Mouse (Mus musculus): Measurements from ENCODE around the gene Wwox. TPM values are rescaled to one million over a fixed set of nuclear protein-coding genes. Genes with fewer than 3 reads are reported as not detected.

The Wwox gene
- polyA plus RNA-seq, 1 experiment from 2014 or later: 12.9 TPM

DNA sequence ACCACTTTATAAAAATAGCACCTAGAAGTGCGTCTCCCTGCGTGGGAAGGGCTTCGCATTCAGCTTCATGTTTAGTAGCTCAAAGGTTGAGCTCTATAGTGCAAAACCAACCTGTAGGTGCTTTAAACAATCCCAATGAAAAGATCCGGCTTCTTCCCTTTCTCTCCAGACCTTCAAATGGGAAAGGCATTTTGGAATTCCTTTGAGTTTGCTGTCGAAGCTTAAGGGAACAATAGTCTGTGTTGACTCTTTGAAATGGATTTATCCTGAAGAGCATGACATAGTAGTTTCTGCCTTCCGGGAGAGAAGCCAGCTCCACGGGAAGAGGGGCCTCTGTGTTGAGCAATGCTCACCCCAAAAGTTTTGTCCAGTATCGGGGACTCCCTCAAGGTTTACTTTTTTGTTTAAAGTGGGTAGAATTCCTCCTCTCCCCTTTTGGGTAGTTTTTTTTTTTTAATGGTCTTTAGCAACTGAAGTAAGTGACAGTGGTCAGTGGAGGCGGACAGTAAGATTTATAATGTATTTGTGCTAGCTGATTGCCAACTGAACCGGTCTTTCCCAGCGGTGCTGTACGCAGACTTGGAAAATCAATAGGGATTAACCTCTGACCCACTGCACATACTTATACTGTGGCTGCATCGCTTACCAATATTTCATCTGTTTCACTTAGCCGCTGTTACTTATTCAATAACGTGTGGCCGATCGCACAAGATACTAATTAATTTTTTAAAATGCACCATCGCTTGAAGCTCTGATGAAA is 312.1 kb downstream of the Wwox start:
- H3K36me3 ChIP-seq (ENCODE audit: control insufficient read depth, insufficient read depth, low read length): no peaks in the 10 kb centered on the region
- no peak overlapping the region for H3K4me3 ChIP-seq (replicated peaks; ENCODE audit: low read depth, low read length)
- 28% methylated on average over 18 of the region's 18 CpGs for WGBS
- DNase-seq (no peak), ATAC-seq (ENCODE audit: low FRiP score, low TSS enrichment) (no peak)
- H3K4me1 ChIP-seq (ENCODE audit: control insufficient read depth, insufficient read depth, low read length): no peaks in the 10 kb centered on the region
- no peaks in the 10 kb centered on the region for H3K9me3 ChIP-seq (ENCODE audit: control insufficient read depth, low read length)
- H3K27ac ChIP-seq (replicated peaks; ENCODE audit: low read depth, low read length): no peak overlapping the region
- no peak overlapping the region for H3K4me2 ChIP-seq (ENCODE audit: low read length)
- H3K27me3 ChIP-seq (ENCODE audit: control insufficient read depth, insufficient read depth, low read length): no peaks in the 10 kb centered on the region
- no peak overlapping the region for H3K9ac ChIP-seq (replicated peaks; ENCODE audit: low read length)

DNA sequence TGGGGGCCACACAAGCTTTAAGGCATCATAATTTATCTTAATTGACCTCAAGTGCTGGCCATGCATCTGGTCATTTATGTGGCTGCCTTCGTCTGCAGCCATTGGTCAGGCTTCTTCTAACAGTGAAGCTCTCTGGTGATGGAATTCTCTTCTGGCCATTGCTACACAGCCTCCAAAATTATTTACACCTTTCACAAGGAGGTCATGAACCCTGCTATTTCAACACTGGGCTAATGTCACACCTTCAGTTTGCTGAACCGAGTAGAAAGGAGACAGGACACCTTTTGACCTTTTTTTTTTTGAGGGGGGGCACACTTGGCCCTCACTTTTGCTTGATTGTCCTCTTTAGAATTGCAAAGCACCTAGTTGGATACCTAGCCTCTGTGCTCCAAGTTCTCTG is 320.2 kb downstream of the Wwox start:
- Histone ChIP-seq H3K9me3 (ENCODE audit: control insufficient read depth, low read length) (no peaks in the 10 kb centered on the region), H3K4me3 (replicated peaks; ENCODE audit: low read depth, low read length) (no peak overlapping the region), H3K27ac (replicated peaks; ENCODE audit: low read depth, low read length) (no peak overlapping the region), H3K27me3 (ENCODE audit: control insufficient read depth, insufficient read depth, low read length) (no peaks in the 10 kb centered on the region), H3K9ac (replicated peaks; ENCODE audit: low read length) (no peak overlapping the region), H3K4me2 (ENCODE audit: low read length) (no peak overlapping the region), H3K36me3 (ENCODE audit: control insufficient read depth, insufficient read depth, low read length) (no peaks in the 10 kb centered on the region), H3K4me1 (ENCODE audit: control insufficient read depth, insufficient read depth, low read length) (no peaks in the 10 kb centered on the region)
- ATAC-seq (ENCODE audit: low FRiP score, low TSS enrichment) (no peak), DNase-seq (no peak)
- 84% methylated on average over 2 of the region's 2 CpGs for WGBS

DNA sequence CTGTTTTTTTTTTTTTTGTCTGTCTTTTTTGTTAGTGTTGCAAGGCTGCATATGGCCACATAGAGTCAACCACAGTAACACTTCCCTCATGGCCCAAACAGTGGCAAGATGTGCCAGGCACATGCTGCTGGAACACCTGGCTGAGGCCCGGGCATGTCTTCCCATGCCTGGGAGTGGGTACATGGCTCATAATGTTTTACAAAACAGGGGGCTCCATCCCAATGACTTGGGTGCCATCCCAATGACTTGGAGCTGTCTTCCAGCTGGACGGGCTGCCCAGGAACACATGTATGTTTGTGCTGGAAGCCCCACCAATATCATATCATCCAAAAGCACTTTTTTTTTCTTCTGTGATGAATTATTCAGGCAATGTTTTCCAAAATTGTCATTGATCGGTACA is 329.1 kb downstream of the Wwox start:
- Histone ChIP-seq H3K27ac (replicated peaks; ENCODE audit: low read depth, low read length) (no peak overlapping the region), H3K9ac (replicated peaks; ENCODE audit: low read length) (no peak overlapping the region), H3K27me3 (ENCODE audit: control insufficient read depth, insufficient read depth, low read length) (no peaks in the 10 kb centered on the region), H3K36me3 (ENCODE audit: control insufficient read depth, insufficient read depth, low read length) (no peaks in the 10 kb centered on the region), H3K4me2 (ENCODE audit: low read length) (no peak overlapping the region), H3K4me1 (ENCODE audit: control insufficient read depth, insufficient read depth, low read length) (peaks cover 2% of the 10 kb centered on the region; the same call in 1 of the 2 replicates), H3K9me3 (ENCODE audit: control insufficient read depth, low read length) (no peaks in the 10 kb centered on the region), H3K4me3 (replicated peaks; ENCODE audit: low read depth, low read length) (no peak overlapping the region)
- ATAC-seq (ENCODE audit: low FRiP score, low TSS enrichment) (no peak), DNase-seq (no peak)
- WGBS: 88% methylated on average over 3 of the region's 3 CpGs

DNA sequence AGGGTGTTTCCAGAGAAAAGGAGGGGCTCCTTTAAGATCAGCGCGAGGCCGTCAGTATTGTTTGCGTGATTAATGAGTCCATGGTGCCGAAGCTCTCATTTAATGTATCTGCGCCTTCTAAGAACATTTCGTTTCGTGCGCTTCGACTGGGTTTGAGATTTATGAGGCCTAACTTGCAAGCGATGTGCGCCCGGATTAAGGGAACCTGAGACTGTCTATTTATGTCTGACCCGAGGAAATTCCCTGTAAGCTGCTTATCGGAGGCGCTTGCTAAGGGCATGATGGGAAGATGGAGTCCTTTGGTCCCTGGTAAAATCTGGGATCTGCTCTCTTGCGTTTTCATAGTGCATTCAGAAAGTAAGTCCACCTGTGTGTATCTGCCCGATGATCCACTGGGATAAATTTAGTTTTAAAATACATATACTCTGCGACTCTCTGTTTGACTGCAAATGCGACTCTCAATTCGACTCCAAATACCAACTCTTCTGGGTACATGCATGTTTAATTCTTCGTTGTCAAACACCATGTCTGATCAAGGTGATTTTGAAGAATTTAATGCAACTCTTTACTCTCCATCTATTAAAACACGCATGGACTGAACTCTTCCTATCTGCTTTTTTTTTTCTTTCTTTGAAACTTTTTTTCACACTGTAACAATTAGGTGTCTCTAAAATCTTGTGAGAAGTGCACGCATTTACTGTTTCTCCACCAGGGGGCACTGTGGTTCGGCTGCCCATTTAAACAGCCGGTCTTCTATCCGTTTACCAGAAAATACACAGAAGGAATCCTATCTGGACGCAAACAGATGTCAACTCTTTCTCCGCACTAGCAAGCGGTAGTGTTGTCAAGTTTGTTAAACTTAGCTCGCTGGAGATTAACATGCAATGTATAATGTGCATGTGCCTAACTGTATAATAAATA is 331.7 kb downstream of the Wwox start:
- H3K9ac ChIP-seq (replicated peaks; ENCODE audit: low read length): no peak overlapping the region
- H3K4me3 ChIP-seq (replicated peaks; ENCODE audit: low read depth, low read length): no peak overlapping the region
- H3K9me3 ChIP-seq (ENCODE audit: control insufficient read depth, low read length): no peaks in the 10 kb centered on the region
- H3K27ac ChIP-seq (replicated peaks; ENCODE audit: low read depth, low read length): no peak overlapping the region
- ATAC-seq (ENCODE audit: low FRiP score, low TSS enrichment) (no peak), DNase-seq (peak; percentile 93)
- no peak overlapping the region for H3K4me2 ChIP-seq (ENCODE audit: low read length)
- H3K27me3 ChIP-seq (ENCODE audit: control insufficient read depth, insufficient read depth, low read length): no peaks in the 10 kb centered on the region
- no peaks in the 10 kb centered on the region for H3K36me3 ChIP-seq (ENCODE audit: control insufficient read depth, insufficient read depth, low read length)
- WGBS: 50% methylated on average over 31 of the region's 31 CpGs
- peaks cover 6% of the 10 kb centered on the region; the same call in 1 of the 2 replicates for H3K4me1 ChIP-seq (ENCODE audit: control insufficient read depth, insufficient read depth, low read length)

DNA sequence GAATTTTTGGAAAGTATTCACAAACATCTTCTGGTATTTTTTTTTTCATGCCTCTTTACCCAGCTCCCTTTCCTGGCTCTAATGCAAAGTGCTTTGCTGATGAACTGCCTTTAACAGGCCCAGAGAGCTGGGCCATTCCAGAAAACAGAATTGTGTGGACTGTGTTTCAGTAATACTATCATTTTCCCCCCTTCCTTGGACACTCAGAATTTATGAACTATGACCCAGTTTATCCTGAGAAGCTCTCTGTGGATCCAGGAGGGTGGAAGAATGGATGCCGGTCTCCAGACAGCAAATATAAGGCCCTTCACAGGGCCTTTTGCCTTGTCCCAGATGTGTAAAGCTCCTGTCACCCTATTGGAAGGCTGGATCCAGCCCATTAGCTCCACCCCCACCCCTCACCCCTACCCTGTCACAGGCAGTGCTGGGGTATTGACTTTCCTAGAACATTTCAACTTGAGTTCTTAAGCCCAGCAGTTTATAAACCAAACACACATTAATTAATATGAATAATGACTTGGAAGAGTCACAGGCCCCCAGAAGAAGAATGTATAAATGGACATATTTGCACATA is 332.9 kb downstream of the Wwox start:
- H3K36me3 ChIP-seq (ENCODE audit: control insufficient read depth, insufficient read depth, low read length): no peaks in the 10 kb centered on the region
- 41% methylated on average over 1 of the region's 1 CpGs for WGBS
- no peak overlapping the region for H3K9ac ChIP-seq (replicated peaks; ENCODE audit: low read length)
- no peak overlapping the region for H3K27ac ChIP-seq (replicated peaks; ENCODE audit: low read depth, low read length)
- no peak for ATAC-seq (ENCODE audit: low FRiP score, low TSS enrichment)
- no peak overlapping the region for H3K4me2 ChIP-seq (ENCODE audit: low read length)
- H3K4me1 ChIP-seq (ENCODE audit: control insufficient read depth, insufficient read depth, low read length): peaks cover 6% of the 10 kb centered on the region; the same call in 1 of the 2 replicates
- H3K27me3 ChIP-seq (ENCODE audit: control insufficient read depth, insufficient read depth, low read length): no peaks in the 10 kb centered on the region
- no peak for DNase-seq
- no peaks in the 10 kb centered on the region for H3K9me3 ChIP-seq (ENCODE audit: control insufficient read depth, low read length)
- H3K4me3 ChIP-seq (replicated peaks; ENCODE audit: low read depth, low read length): no peak overlapping the region

DNA sequence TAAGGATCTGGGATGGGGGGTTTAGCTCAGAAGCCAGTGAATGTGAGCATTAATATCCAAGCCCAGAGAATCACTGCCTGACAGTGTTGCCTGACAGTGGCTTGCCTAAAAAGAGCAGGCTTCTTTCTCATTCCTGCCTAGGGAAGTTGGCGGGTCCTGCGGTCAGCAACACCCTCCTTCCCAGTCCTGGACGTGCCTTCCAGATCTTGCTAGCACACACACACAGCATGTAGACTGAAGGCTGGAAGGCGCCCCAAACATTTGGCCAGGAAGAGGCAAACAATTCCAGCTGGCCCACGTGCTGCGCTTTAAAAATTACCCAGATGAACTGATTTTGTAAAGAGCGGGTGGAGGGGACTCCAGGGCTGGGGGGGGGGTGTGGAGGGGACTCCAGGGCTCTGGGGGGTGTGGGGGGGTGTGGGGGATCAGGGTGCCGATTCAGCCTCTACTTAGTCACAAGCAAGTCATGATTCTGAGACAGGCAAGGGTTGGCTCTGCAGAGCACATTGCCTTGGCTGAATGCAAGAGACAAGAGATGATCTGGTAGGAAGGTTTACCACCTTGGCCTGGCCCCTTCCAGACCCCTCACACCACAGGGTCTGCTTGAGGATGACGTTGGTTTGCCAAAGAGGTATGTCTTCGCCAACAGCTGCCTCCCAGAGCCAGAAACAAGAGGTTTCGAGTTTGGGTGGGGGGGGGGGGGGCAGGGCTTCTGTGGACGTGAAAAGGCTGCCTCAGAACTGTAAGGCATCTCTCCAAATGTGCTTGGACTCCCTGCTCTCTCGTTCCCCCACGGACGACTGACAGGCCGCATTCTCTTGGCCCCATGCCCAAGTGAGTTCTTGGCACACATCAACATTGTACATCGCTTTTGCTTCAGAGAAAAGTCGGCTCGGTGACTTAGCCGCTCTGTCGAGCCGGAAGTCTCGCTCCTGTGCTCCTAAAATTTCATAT is 334.3 kb downstream of the Wwox start:
- no peaks in the 10 kb centered on the region for H3K36me3 ChIP-seq (ENCODE audit: control insufficient read depth, insufficient read depth, low read length)
- no peak overlapping the region for H3K9ac ChIP-seq (replicated peaks; ENCODE audit: low read length)
- DNase-seq (peak; percentile 80), ATAC-seq (ENCODE audit: low FRiP score, low TSS enrichment) (no peak)
- H3K4me2 ChIP-seq (ENCODE audit: low read length): no peak overlapping the region
- no peaks in the 10 kb centered on the region for H3K9me3 ChIP-seq (ENCODE audit: control insufficient read depth, low read length)
- no peak overlapping the region for H3K4me3 ChIP-seq (replicated peaks; ENCODE audit: low read depth, low read length)
- no peak overlapping the region for H3K27ac ChIP-seq (replicated peaks; ENCODE audit: low read depth, low read length)
- no peaks in the 10 kb centered on the region for H3K27me3 ChIP-seq (ENCODE audit: control insufficient read depth, insufficient read depth, low read length)
- 50% methylated on average over 23 of the region's 23 CpGs for WGBS
- H3K4me1 ChIP-seq (ENCODE audit: control insufficient read depth, insufficient read depth, low read length): peaks cover 6% of the 10 kb centered on the region; the same call in 1 of the 2 replicates

DNA sequence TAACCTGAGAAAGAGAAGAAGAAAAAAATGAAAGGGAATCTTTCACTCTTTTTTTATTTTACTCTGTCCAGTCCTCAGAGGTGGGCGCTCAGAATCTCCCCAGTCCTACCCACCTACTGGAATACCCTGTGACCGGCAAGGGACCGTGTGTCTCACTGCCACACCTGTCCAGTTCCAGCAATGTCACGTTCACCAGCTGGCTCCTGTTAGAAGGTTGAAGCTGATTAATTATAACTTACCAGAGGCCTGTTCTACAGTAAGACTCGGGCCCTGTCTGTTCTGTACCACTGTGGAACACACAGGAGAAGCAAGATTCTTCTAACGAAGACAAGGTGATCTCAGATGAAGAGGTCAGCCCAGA is 334.9 kb downstream of the Wwox start:
- no peak overlapping the region for H3K27ac ChIP-seq (replicated peaks; ENCODE audit: low read depth, low read length)
- H3K9me3 ChIP-seq (ENCODE audit: control insufficient read depth, low read length): no peaks in the 10 kb centered on the region
- H3K9ac ChIP-seq (replicated peaks; ENCODE audit: low read length): no peak overlapping the region
- H3K36me3 ChIP-seq (ENCODE audit: control insufficient read depth, insufficient read depth, low read length): no peaks in the 10 kb centered on the region
- WGBS: 88% methylated on average over 6 of the region's 6 CpGs
- no peak overlapping the region for H3K4me2 ChIP-seq (ENCODE audit: low read length)
- ATAC-seq (ENCODE audit: low FRiP score, low TSS enrichment) (no peak), DNase-seq (no peak)
- no peaks in the 10 kb centered on the region for H3K27me3 ChIP-seq (ENCODE audit: control insufficient read depth, insufficient read depth, low read length)
- peaks cover 6% of the 10 kb centered on the region; the same call in 1 of the 2 replicates for H3K4me1 ChIP-seq (ENCODE audit: control insufficient read depth, insufficient read depth, low read length)
- no peak overlapping the region for H3K4me3 ChIP-seq (replicated peaks; ENCODE audit: low read depth, low read length)

DNA sequence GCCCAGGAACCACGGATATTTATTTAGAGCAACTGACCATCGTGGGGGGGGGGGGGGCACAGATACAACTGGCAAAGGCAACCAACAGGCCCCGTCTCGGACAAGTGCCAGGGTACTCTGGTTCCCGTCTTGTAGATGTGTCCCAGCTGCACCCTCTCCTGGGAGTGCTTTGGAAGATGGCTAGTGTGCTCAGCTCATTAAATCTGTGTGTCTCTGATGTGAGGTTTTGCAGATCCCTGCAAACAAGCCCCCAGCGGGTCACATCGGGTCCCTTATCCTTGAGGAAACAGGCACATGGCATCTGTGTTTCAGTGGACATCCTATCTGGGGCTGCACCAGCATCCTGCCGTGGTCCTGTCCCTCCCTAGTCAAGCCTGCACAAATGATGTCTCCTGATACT is 336.1 kb downstream of the Wwox start:
- Histone ChIP-seq H3K27ac (replicated peaks; ENCODE audit: low read depth, low read length) (no peak overlapping the region), H3K4me1 (ENCODE audit: control insufficient read depth, insufficient read depth, low read length) (peaks cover 6% of the 10 kb centered on the region; the same call in 1 of the 2 replicates), H3K27me3 (ENCODE audit: control insufficient read depth, insufficient read depth, low read length) (no peaks in the 10 kb centered on the region), H3K9ac (replicated peaks; ENCODE audit: low read length) (no peak overlapping the region), H3K9me3 (ENCODE audit: control insufficient read depth, low read length) (no peaks in the 10 kb centered on the region), H3K4me3 (replicated peaks; ENCODE audit: low read depth, low read length) (no peak overlapping the region), H3K36me3 (ENCODE audit: control insufficient read depth, insufficient read depth, low read length) (no peaks in the 10 kb centered on the region), H3K4me2 (ENCODE audit: low read length) (no peak overlapping the region)
- ATAC-seq (ENCODE audit: low FRiP score, low TSS enrichment) (no peak), DNase-seq (no peak)
- 79% methylated on average over 8 of the region's 8 CpGs for WGBS
